Mouse (Mus musculus) midbrain, postnatal 0 days (tissue): ENCODE measurements at regions not wholly inside any gene's neighbourhood (a gene's known extent, or its start where the extent isn't known, plus 50 kb on each side); places are given as distances from the start of the nearest gene placed in this dataset.

Experiments used
- ATAC-seq: fragments of 200-750 bp; cut with Nextera tagmentation; 2 replicates; pipeline ENCODE4 v1.8.0; 2017; ENCODE audit warnings: moderate number of reproducible peaks, mild to moderate bottlenecking, moderate TSS enrichment, moderate library complexity; ENCODE audit not compliant: low FRiP score
- DNase-seq: peaks from one replicate; pipeline ENCODE4 v3.0.0-alpha.2; 2015; ENCODE audit warnings: low spot score
- H3K27ac ChIP-seq: fragments of 300-500 bp; sonication (generic); 2 replicates; pipeline ENCODE4 v1.5.1; 2014; ENCODE audit warnings: low read depth, mild to moderate bottlenecking, low read length, mixed read lengths
- H3K27me3 ChIP-seq: fragments of 300-500 bp; sonication (generic); 2 replicates; pipeline ENCODE4 v1.6.1; 2014; ENCODE audit warnings: low read length, control low read depth, mixed read lengths; ENCODE audit not compliant: insufficient read depth
- H3K36me3 ChIP-seq: fragments of 300-500 bp; sonication (generic); 2 replicates; pipeline ENCODE4 v1.6.1; 2014; ENCODE audit warnings: low read length, control low read depth, mixed read lengths; ENCODE audit not compliant: insufficient read depth
- H3K4me1 ChIP-seq: fragments of 300-500 bp; sonication (generic); 2 replicates; pipeline ENCODE4 v1.6.1; 2014; ENCODE audit warnings: mild to moderate bottlenecking, control low read depth, antibody characterized with exemption, low read length, mixed read lengths; ENCODE audit not compliant: insufficient read depth
- H3K4me2 ChIP-seq: fragments of 300-500 bp; sonication (generic); 2 replicates; pipeline ENCODE4 v1.6.1; 2014; ENCODE audit warnings: low read depth, mild to moderate bottlenecking, low read length, mixed read lengths; ENCODE audit not compliant: poor library complexity, severe bottlenecking
- H3K4me3 ChIP-seq: fragments of 300-500 bp; sonication (generic); 2 replicates; pipeline ENCODE4 v1.5.1; 2014; ENCODE audit warnings: low read depth, mild to moderate bottlenecking, low read length, moderate library complexity
- H3K9ac ChIP-seq: fragments of 300-500 bp; sonication (generic); replicated peaks from 2 replicates; pipeline ENCODE4 v1.6.1; 2014; ENCODE audit warnings: mild to moderate bottlenecking, low read length, moderate library complexity, mixed read lengths; ENCODE audit not compliant: poor library complexity, severe bottlenecking
- H3K9me3 ChIP-seq: fragments of 300-500 bp; sonication (generic); 2 replicates; pipeline ENCODE4 v1.6.1; 2016; ENCODE audit warnings: low read length, control low read depth
- CTCF ChIP-seq: IDR thresholded peaks from 2 replicates; pipeline ENCODE4 v1.5.1; 2016; ENCODE audit warnings: antibody characterized with exemption, mild to moderate bottlenecking
- WGBS: fragments of 180-500 bp; shearing (Covaris S2); extraction: QIAGEN DNeasy Blood & Tissue Kit; methylation state at CpG from one replicate; pipeline ENCODE4 v1.1.7; 2014; 5-methylcytosine and 5-hydroxymethylcytosine counted together

- no peak for TF ChIP-seq CTCF
- DNase-seq: no peak
- 82% methylated on average over 18 of the region's 18 CpGs for WGBS
Observed at GRCm38 (mm10) chr2:19049877-19050731, 52.0 kb downstream of the 4930426L09Rik start.

DNA sequence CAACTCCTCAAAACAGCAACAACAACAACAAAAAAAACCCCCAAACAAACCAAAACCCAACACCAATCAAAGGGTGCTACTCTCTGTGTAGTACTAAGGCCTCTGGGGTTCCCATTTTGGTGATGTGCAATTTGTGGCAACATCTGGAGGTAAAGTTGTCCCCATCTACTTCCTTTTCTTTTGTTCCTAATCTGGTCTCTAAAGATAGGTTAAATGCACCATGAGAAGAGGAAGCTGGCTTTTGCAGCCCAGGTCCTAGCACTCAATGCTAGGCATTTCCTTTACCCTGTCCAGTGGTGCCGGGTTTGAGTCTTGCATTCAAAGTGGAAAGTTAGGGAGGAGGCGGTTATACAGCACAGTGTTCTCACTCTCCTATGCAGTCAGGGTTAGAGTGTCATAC, 57.4 kb downstream of the 4930426L09Rik start:
- Histone ChIP-seq H3K4me1 (no peaks in the 10 kb centered on the region), H3K4me2 (no peak overlapping the region), H3K27me3 (no peaks in the 10 kb centered on the region), H3K9me3 (no peaks in the 10 kb centered on the region), H3K36me3 (no peaks in the 10 kb centered on the region), H3K9ac (no peak overlapping the region), H3K4me3 (no peak overlapping the region), H3K27ac (no peak overlapping the region)
- no peak for ATAC-seq
- DNase-seq: no peak
- 93% methylated on average over 2 of the region's 2 CpGs for WGBS
- TF ChIP-seq CTCF: no peak

More at GRCm38 (mm10) chr2:19049877-19050731, 52.0 kb downstream of the 4930426L09Rik start:
- Histone ChIP-seq H3K9ac (no peak overlapping the region), H3K9me3 (no peaks in the 10 kb centered on the region), H3K27ac (no peak overlapping the region), H3K27me3 (no peaks in the 10 kb centered on the region), H3K4me1 (no peaks in the 10 kb centered on the region), H3K36me3 (no peaks in the 10 kb centered on the region), H3K4me2 (no peak overlapping the region), H3K4me3 (no peak overlapping the region)
- ATAC-seq: no peak

DNA sequence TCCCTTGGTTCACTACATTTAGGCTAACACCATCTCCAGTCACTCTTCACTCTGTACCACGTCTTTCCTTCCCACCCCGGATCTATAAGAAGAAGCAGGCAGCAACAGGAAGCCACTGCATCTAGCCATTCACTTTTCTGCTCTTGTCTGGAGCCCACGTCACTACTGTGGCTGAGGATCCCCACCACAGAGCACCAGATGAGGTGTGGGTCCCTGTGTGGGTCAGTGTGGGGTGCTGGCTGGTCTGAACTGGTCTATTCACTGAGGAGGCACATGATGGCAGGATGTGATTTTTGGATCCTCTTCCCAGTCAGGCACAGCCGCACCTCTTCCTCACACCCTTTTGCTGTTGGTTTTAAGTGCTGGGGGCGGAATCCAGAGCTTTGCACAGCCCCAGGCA, 59.7 kb downstream of the 4930426L09Rik start:
- no peak overlapping the region for H3K9ac ChIP-seq
- no peak for TF ChIP-seq CTCF
- H3K36me3 ChIP-seq: no peaks in the 10 kb centered on the region
- H3K4me1 ChIP-seq: no peaks in the 10 kb centered on the region
- H3K27me3 ChIP-seq: no peaks in the 10 kb centered on the region
- DNase-seq (no peak), ATAC-seq (no peak)
- H3K27ac ChIP-seq: no peak overlapping the region
- H3K9me3 ChIP-seq: no peaks in the 10 kb centered on the region
- H3K4me3 ChIP-seq: no peak overlapping the region
- no peak overlapping the region for H3K4me2 ChIP-seq
- 81% methylated on average over 5 of the region's 5 CpGs for WGBS

DNA sequence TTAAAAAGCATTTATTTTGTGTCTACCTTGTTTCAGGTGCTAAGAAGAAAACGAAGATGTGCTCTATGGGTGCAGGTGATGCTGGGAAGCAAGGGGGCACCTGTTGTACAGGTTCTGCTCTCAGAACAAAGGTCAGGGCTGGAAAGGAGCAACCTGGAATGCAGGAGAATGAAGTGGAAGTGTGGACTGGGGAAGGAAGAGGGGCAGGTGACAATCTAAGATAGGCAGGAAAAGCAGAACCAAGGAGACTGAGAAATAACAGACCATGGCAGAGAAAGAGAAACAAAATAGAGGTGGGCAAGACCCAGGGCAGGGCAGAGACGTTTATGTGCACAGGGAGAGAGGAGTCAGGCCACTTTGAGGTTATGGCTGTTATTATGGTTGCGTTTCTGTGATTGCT, 60.6 kb downstream of the 4930426L09Rik start:
- TF ChIP-seq CTCF: no peak
- Histone ChIP-seq H3K9me3 (no peaks in the 10 kb centered on the region), H3K4me2 (no peak overlapping the region), H3K4me3 (no peak overlapping the region), H3K9ac (no peak overlapping the region), H3K27me3 (no peaks in the 10 kb centered on the region), H3K4me1 (no peaks in the 10 kb centered on the region), H3K36me3 (no peaks in the 10 kb centered on the region), H3K27ac (no peak overlapping the region)
- WGBS: 81% methylated on average over 3 of the region's 3 CpGs
- DNase-seq (no peak), ATAC-seq (no peak)

GRCm38 (mm10) chr2:19059246-19059645, 61.1 kb downstream of the 4930426L09Rik start:
- TF ChIP-seq CTCF: no peak
- H3K9me3 ChIP-seq: no peaks in the 10 kb centered on the region
- H3K9ac ChIP-seq: no peak overlapping the region
- WGBS: 75% methylated on average over 5 of the region's 5 CpGs
- no peak for DNase-seq
- no peak overlapping the region for H3K4me3 ChIP-seq
- H3K27ac ChIP-seq: no peak overlapping the region
- H3K4me1 ChIP-seq: no peaks in the 10 kb centered on the region
- no peak for ATAC-seq
- no peaks in the 10 kb centered on the region for H3K27me3 ChIP-seq
- no peak overlapping the region for H3K4me2 ChIP-seq
- no peaks in the 10 kb centered on the region for H3K36me3 ChIP-seq

DNA sequence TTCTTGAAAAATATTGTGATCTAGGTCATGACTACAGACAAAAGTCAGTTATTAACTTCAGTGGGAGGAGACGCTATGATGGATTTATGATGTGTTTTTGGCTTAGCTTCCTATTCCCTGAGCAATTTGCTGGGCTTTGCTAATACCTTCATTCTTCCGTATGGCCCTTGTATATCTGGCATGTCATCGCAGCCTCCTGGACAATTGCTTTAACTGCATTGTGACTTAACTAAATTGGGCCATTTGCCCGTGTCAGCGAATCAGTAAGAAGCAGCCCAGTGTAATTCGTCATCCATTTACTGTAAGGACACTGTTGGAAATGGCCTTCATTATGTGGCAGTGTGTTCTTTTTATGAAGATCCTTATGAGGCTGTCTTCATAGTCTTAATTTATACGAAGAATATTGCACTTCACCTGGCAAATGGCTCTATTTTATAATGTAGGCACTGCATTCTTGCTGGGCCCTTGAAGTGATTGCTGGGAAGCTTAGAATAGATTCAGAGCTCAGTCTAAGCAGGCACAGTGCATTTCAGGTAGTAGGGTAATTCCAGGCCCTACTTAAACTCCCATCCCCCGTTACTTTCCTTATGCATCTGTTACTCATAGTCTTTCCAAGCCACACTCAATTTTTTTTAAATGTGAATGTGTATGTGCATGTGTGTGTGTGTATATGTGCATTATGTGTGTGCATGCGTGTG, 62.2 kb downstream of the 4930426L09Rik start:
- Histone ChIP-seq H3K36me3 (no peaks in the 10 kb centered on the region), H3K9me3 (no peaks in the 10 kb centered on the region), H3K4me2 (no peak overlapping the region), H3K27ac (no peak overlapping the region), H3K4me1 (no peaks in the 10 kb centered on the region), H3K27me3 (no peaks in the 10 kb centered on the region), H3K4me3 (no peak overlapping the region), H3K9ac (no peak overlapping the region)
- 83% methylated on average over 9 of the region's 9 CpGs for WGBS
- DNase-seq (peak; percentile 28), ATAC-seq (no peak)
- no peak for TF ChIP-seq CTCF
